Mouse (Mus musculus) ES-E14 (cell line): ENCODE measurements at regions not wholly inside any gene's neighbourhood (a gene's known extent, or its start where the extent isn't known, plus 50 kb on each side); places are given as distances from the start of the nearest gene placed in this dataset.
A peak's percentile ranks its signal among the peaks of the same experiment; 100 is the strongest.

Experiments used
- CHD2 ChIP-seq: IDR thresholded peaks from 2 replicates; pipeline ENCODE4 v1.6.1; 2014; ENCODE audit warnings: mild to moderate bottlenecking, low read depth, low read length, inconsistent platforms
- HCFC1 ChIP-seq: IDR thresholded peaks from 2 replicates; pipeline ENCODE4 v1.6.1; 2012; ENCODE audit warnings: low read length, inconsistent platforms, borderline replicate concordance; ENCODE audit not compliant: insufficient read depth
- ZC3H11A ChIP-seq: IDR thresholded peaks from 2 replicates; pipeline ENCODE4 v1.6.1; 2012; ENCODE audit warnings: low read depth, mild to moderate bottlenecking, inconsistent platforms, low read length, borderline replicate concordance
- ZNF384 ChIP-seq: IDR thresholded peaks from 2 replicates; pipeline ENCODE4 v1.6.1; 2012; ENCODE audit warnings: low read depth, low read length, inconsistent platforms

GRCm38 (mm10) chrX:50580200-50580599 lies 151.9 kb upstream of the Olfr1324 start:
- no peak for TF ChIP-seq ZC3H11A
- no peak for TF ChIP-seq HCFC1
- TF ChIP-seq CHD2: no peak
- peak; percentile 99 for TF ChIP-seq ZNF384
